Mouse (Mus musculus) ES-E14 (cell line): ENCODE measurements around the gene S100a16.

Experiments
- CHD2 ChIP-seq: IDR thresholded peaks from 2 replicates; pipeline ENCODE4 v1.6.1; 2014; ENCODE audit warnings: mild to moderate bottlenecking, low read depth, low read length, inconsistent platforms
- MAFK ChIP-seq: IDR thresholded peaks from 2 replicates; pipeline ENCODE4 v1.6.1; 2014; ENCODE audit warnings: mild to moderate bottlenecking, low read depth, low read length, inconsistent platforms; ENCODE audit not compliant: insufficient read depth

DNA sequence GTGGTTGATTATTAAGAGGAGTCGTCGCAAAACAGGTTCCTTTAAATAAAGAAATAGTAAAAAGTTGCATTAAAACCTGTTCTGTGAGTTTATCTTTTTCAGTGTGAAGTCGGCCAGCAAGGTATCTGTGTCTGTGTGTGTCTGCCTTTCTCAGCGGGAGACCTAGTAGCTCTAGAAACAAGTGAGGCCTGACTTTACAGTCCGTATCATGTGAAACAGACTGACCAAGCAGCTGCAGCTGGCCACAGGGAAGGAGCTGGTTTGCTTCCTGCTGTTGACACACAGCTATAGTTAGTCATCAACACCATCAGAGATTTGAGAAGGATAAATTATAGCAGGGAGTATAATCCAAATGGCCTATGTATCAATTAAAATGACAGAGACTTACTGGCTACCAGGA lies 5.3 kb upstream of the S100a16 start:
- TF ChIP-seq CHD2 (no peak), MAFK (no peak)
